Mouse (Mus musculus) frontal cortex, adult (tissue): Measurements from ENCODE around the gene Pgls.
A peak's percentile ranks its signal among the peaks of the same experiment; 100 is the strongest.

Experiments
- ATAC-seq: cut with Nextera tagmentation; 2 replicates; pipeline ENCODE4 v1.9.2; 2017; ENCODE audit warnings: mild to moderate bottlenecking, moderate library complexity, mixed read lengths; ENCODE audit not compliant: low TSS enrichment

Gene Pgls

GRCm38 (mm10) chr8:71598841-71599240 lies 6.9 kb downstream of the Pgls start:
- no peak for ATAC-seq

- ATAC-seq: peak; percentile 28; the same call in 1 of the 2 replicates
These were observed 10.1 kb downstream of the Pgls start for GRCm38 (mm10) chr8:71601939-71602665.

GRCm38 (mm10) chr8:71602666-71603334 lies 10.8 kb downstream of the Pgls start:
- peak; percentile 63 for ATAC-seq

- ATAC-seq: no peak
These were observed 12.0 kb downstream of the Pgls start for GRCm38 (mm10) chr8:71604021-71604420.

GRCm38 (mm10) chr8:71610822-71611651 lies 19.1 kb downstream of the Pgls start, which contains the start of gene Colgalt1:
Colgalt1 (plus strand) TSS chr8:71610998.
- peak; percentile 97 for ATAC-seq

GRCm38 (mm10) chr8:71612141-71612540 lies 20.2 kb downstream of the Pgls start:
- no peak for ATAC-seq

GRCm38 (mm10) chr8:71613418-71613817 lies 21.4 kb downstream of the Pgls start:
- no peak for ATAC-seq

- ATAC-seq: no peak
These were observed 27.8 kb downstream of the Pgls start for GRCm38 (mm10) chr8:71619786-71620185.

- no peak for ATAC-seq
These were observed 33.1 kb downstream of the Pgls start for GRCm38 (mm10) chr8:71625088-71625487.

- no peak for ATAC-seq
These were observed 34.8 kb downstream of the Pgls start for GRCm38 (mm10) chr8:71626753-71627152.

- 0 out of 2 replicates have a peak, but pooled peaks have one; percentile 1 for ATAC-seq
These were observed 35.5 kb downstream of the Pgls start for GRCm38 (mm10) chr8:71627265-71628099.

- ATAC-seq: no peak
These were observed 36.6 kb downstream of the Pgls start for GRCm38 (mm10) chr8:71628396-71629095.

GRCm38 (mm10) chr8:71629096-71629697 lies 37.2 kb downstream of the Pgls start:
- ATAC-seq: peak; percentile 64

GRCm38 (mm10) chr8:71629781-71630212 lies 37.8 kb downstream of the Pgls start:
- ATAC-seq: no peak

GRCm38 (mm10) chr8:71630761-71631160 lies 38.8 kb downstream of the Pgls start:
- ATAC-seq: no peak

- no peak for ATAC-seq
These were observed 39.9 kb downstream of the Pgls start for GRCm38 (mm10) chr8:71631897-71632296.

GRCm38 (mm10) chr8:71633164-71633563 lies 41.2 kb downstream of the Pgls start:
- no peak for ATAC-seq

- ATAC-seq: no peak
These were observed 42.1 kb downstream of the Pgls start for GRCm38 (mm10) chr8:71633981-71634667.
